Mouse (Mus musculus) lung, embryonic 14.5 days (tissue): Measurements from ENCODE around the gene Mark4. TPM values are rescaled to one million over a fixed set of nuclear protein-coding genes. Genes with fewer than 3 reads are reported as not detected.

Source experiments
- ATAC-seq: fragments of 200-750 bp; cut with Nextera tagmentation; 2 replicates; pipeline ENCODE4 v1.8.0; 2017; ENCODE audit warnings: mild to moderate bottlenecking, moderate TSS enrichment, moderate library complexity; ENCODE audit not compliant: insufficient read depth
- DNase-seq: peaks from one replicate; pipeline ENCODE4 v3.0.0-alpha.2; 2015
- H3K27ac ChIP-seq: fragments of 300-500 bp; sonication (generic); 2 replicates; pipeline ENCODE4 v1.5.1; 2014; ENCODE audit warnings: low read depth, mild to moderate bottlenecking, moderate library complexity
- H3K27me3 ChIP-seq: fragments of 300-500 bp; sonication (generic); 2 replicates; pipeline ENCODE4 v1.6.1; 2014; ENCODE audit warnings: low read length, control low read depth; ENCODE audit not compliant: insufficient read depth
- H3K36me3 ChIP-seq: fragments of 300-500 bp; sonication (generic); 2 replicates; pipeline ENCODE4 v1.6.1; 2014; ENCODE audit warnings: control low read depth; ENCODE audit not compliant: insufficient read depth
- H3K4me1 ChIP-seq: fragments of 300-500 bp; sonication (generic); 2 replicates; pipeline ENCODE4 v1.6.1; 2014; ENCODE audit warnings: antibody characterized with exemption, control low read depth; ENCODE audit not compliant: insufficient read depth
- H3K4me2 ChIP-seq: fragments of 300-500 bp; sonication (generic); 2 replicates; pipeline ENCODE4 v1.6.1; 2014; ENCODE audit warnings: mild to moderate bottlenecking
- H3K4me3 ChIP-seq: fragments of 300-500 bp; sonication (generic); 2 replicates; pipeline ENCODE4 v1.5.1; 2014; ENCODE audit warnings: low read depth, low read length
- H3K9ac ChIP-seq: fragments of 300-500 bp; sonication (generic); 2 replicates; pipeline ENCODE4 v1.6.1; 2014
- H3K9me3 ChIP-seq: fragments of 300-500 bp; sonication (generic); 2 replicates; pipeline ENCODE4 v1.6.1; 2016; ENCODE audit warnings: low read depth, low read length, control low read depth
- CTCF ChIP-seq: IDR thresholded peaks from 2 replicates; pipeline ENCODE4 v1.5.1; 2016; ENCODE audit warnings: antibody characterized with exemption, low read depth
- WGBS: fragments of 180-500 bp; shearing (Covaris S2); extraction: QIAGEN DNeasy Blood & Tissue Kit; methylation state at CpG from one replicate; pipeline ENCODE4 v1.1.7; 2014; 5-methylcytosine and 5-hydroxymethylcytosine counted together
- microRNA counts: library from miRNA; unstranded; fragments of <30 nt; microRNA quantifications from one replicate; lab custom pipeline; 2016
- microRNA-seq: library from miRNA; unstranded; fragments of <30 nt; microRNA quantifications from one replicate; pipeline ENCODE4, GENCODE M21; 2016; ENCODE audit warnings: borderline number of aligned reads
- polyA plus RNA-seq: library from polyadenylated mRNA; unstranded; fragments of >200 nt; fragmentation: Nextera tagmentation; extraction: Ambion mirVana; gene quantifications from 2 replicates; pipeline ENCODE4 v1.2.1, GENCODE M21; 2014

The Mark4 gene
- polyA plus RNA-seq, 1 experiment from 2014 or later, result 11.1 TPM

DNA sequence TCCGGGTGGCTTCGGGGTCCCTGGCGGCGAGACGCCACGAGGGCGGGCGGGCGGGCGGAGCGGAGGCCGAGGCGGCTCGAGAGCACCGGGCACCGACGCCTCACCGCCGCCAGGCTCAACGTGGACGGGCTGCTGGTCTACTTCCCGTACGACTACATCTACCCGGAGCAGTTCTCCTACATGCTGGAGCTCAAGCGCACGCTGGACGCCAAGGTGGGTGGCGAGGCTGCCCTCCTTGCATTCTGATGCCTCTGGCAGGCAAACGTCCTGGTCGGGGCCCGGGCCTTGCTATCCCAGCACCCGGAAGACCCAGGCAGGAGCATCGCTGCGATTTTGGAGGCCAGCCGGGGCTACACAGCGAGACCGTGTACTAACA, 76.5 kb downstream of the Mark4 start:
- no peak for DNase-seq
- TF ChIP-seq CTCF, result no peak

DNA sequence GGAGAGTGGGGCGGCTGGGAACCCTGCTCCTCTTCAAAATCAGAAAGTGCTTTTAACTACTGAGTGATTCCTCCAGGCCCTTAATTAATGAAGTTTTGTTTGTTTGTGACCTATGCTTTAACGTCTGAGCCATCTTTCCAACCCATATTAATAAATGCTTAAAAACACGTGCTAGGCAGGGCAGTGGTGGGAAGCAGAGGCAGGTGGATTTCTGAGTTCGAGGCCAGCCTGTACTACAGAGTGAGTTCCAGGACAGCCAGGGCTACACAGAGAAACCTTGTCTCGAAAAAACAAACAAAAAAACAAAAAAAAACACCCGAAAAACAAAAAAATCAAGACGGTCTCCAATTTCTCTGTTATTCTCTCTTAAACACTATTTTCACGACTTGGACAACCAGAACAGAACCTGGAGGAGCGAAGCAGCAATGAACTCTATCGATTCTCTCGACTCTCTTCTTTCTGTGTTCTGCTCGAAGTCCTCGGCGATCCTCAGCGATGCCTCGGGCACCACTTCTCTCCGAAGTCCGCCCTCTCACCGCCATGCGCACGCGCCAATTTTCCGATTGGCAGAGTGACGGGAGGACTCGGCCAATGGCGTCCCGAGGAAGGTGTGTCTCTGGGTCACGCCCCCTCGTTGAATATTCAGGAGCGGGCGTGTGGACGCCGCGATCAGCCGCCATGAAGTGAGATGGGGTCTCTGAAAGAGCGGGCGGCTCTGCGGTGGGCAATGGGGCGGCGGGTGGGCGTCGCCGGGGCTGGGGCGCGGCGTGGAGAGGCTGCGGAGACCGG, 77.0 kb downstream of the Mark4 start, which contains the start of gene Ercc2:
TSS of gene Ercc2 (plus strand) at position 634 of the 789 bp plus-strand sequence.
- no peak for TF ChIP-seq CTCF
- no peaks in the 10 kb centered on the region for H3K27me3 ChIP-seq
- H3K27ac ChIP-seq, result peak within 1 kb of the TSS; percentile 30; the same call in 1 of the 2 replicates
- ATAC-seq, result peak; percentile 98
- peak within 1 kb of the TSS; percentile 89 for H3K4me2 ChIP-seq
- 5% methylated on average over 48 of the region's 48 CpGs for WGBS
- H3K4me3 ChIP-seq, result peak within 1 kb of the TSS; percentile 74
- peaks cover 37% of the 10 kb centered on the region for H3K36me3 ChIP-seq
- peak within 1 kb of the TSS; percentile 83 for H3K9ac ChIP-seq
- H3K9me3 ChIP-seq, result no peaks in the 10 kb centered on the region
- no peaks in the 10 kb centered on the region; the same call in 1 of the 2 replicates for H3K4me1 ChIP-seq
- DNase-seq, result peak; percentile 100

More for the DNA sequence above, 76.5 kb downstream of the Mark4 start:
- H3K4me2 ChIP-seq, result peak overlapping the region; percentile 89
- H3K4me3 ChIP-seq, result peak overlapping the region; percentile 74
- H3K36me3 ChIP-seq, result peaks cover 41% of the 10 kb centered on the region
- H3K9me3 ChIP-seq, result no peaks in the 10 kb centered on the region
- H3K9ac ChIP-seq, result peak overlapping the region; percentile 83
- peak; percentile 66 for ATAC-seq
- no peaks in the 10 kb centered on the region; the same call in 1 of the 2 replicates for H3K4me1 ChIP-seq
- no peaks in the 10 kb centered on the region for H3K27me3 ChIP-seq
- WGBS, result 0% methylated on average over 37 of the region's 37 CpGs
- H3K27ac ChIP-seq, result peak overlapping the region; percentile 30; the same call in 1 of the 2 replicates

DNA sequence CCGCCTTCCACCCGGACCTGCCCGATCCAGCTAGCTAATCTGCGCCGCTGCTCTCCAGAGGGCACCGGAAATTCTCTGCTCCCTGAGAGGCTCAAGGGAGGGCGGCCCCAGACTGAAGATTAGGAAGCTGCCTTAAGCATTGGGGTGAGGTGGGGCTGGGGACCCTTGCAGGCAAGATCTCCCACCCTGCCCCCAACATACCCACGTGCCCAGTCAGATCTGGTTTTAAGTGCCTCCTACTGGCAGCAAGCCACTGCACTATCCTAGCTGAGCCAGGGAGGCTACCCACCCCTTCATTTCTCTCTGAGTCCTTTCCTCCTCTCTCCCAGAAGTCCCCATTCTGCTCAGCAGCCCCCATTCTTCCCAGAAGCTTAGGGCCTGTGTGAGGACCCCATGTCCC, 80.6 kb downstream of the Mark4 start:
- H3K4me1 ChIP-seq, result no peaks in the 10 kb centered on the region; the same call in 1 of the 2 replicates
- H3K4me2 ChIP-seq, result no peak overlapping the region
- TF ChIP-seq CTCF, result no peak
- H3K27ac ChIP-seq, result no peak overlapping the region
- ATAC-seq (no peak), DNase-seq (no peak)
- no peak overlapping the region for H3K4me3 ChIP-seq
- no peaks in the 10 kb centered on the region for H3K9me3 ChIP-seq
- H3K9ac ChIP-seq, result no peak overlapping the region
- H3K36me3 ChIP-seq, result peaks cover 13% of the 10 kb centered on the region; the same call in 1 of the 2 replicates
- 72% methylated on average over 8 of the region's 8 CpGs for WGBS
- H3K27me3 ChIP-seq, result no peaks in the 10 kb centered on the region

DNA sequence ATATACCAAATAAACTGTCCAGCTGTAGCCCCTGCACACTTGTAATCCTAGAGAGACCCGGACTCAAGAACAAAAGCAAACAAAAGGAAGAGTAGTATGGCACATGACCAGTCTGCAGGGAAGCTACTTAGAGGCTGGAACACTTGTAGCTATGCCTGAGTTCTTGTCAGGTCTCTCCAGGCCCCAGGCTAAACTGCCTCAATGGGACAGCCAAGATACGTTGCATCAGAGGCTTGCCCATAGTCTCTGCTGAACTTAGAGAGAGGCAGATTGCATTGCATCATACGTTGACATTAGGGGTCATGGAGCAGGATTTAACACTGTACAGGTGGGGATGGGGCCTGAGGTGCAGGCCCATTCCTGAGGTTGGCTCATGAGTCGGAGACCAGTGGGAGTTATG, 82.6 kb downstream of the Mark4 start:
- TF ChIP-seq CTCF, result no peak
- Histone ChIP-seq H3K27me3 (no peaks in the 10 kb centered on the region), H3K9me3 (no peaks in the 10 kb centered on the region), H3K4me2 (no peak overlapping the region), H3K9ac (no peak overlapping the region), H3K4me1 (no peaks in the 10 kb centered on the region), H3K36me3 (peaks cover 13% of the 10 kb centered on the region; the same call in 1 of the 2 replicates), H3K4me3 (no peak overlapping the region), H3K27ac (no peak overlapping the region)
- ATAC-seq (no peak), DNase-seq (no peak)
- 65% methylated on average over 4 of the region's 4 CpGs for WGBS

DNA sequence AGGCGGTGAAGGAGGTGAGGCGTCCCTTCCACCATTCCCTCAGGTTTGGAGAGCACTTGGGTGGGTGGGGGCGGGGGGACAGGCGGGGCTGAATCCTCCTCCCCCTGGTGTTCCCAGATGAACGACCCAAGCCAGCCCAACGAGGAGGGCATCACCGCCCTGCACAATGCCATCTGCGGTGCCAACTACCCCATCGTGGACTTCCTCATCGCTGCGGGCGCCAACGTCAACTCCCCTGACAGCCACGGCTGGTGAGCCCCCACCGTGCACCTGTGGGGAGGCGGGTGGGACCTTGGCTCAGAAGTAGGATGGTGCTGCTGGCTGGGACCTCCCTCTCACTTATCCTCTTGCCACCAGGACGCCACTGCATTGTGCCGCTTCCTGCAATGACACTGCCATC, 83.3 kb downstream of the Mark4 start:
- peaks cover 17% of the 10 kb centered on the region; the same call in 1 of the 2 replicates for H3K36me3 ChIP-seq
- ATAC-seq, result no peak

More for the DNA sequence above, 83.3 kb downstream of the Mark4 start:
- Histone ChIP-seq H3K9me3 (no peaks in the 10 kb centered on the region), H3K4me2 (no peak overlapping the region), H3K4me1 (no peaks in the 10 kb centered on the region), H3K9ac (no peak overlapping the region), H3K27me3 (no peaks in the 10 kb centered on the region), H3K27ac (no peak overlapping the region), H3K4me3 (no peak overlapping the region)
- TF ChIP-seq CTCF, result no peak
- no peak for DNase-seq
- 70% methylated on average over 18 of the region's 18 CpGs for WGBS

MicroRNA genes within 50 kb of the gene (microRNA counts, 519-probe panel; counts per million panel counts)
- microRNA mmu-miR-343 (lab: Ali Mortazavi, UCI), result 30.5 counts per million

Small RNA genes within 50 kb of the gene (microRNA-seq; reads per million reads assigned to microRNA genes)
- not detected for gene Mir343

Other genes starting within 250 kb of the Mark4 start
- 1.6 and 2.2 TPM in 2 replicates for gene Gpr4, start 246.3 kb downstream of the Mark4 start, polyA plus RNA-seq
- gene Opa3, start 230.5 kb downstream of the Mark4 start, polyA plus RNA-seq, result 38.0 and 39.4 TPM in 2 replicates
- 88.9 and 95.3 TPM in 2 replicates for gene Vasp, start 187.0 kb downstream of the Mark4 start, polyA plus RNA-seq
- gene Ppm1n, start 178.8 kb downstream of the Mark4 start, polyA plus RNA-seq, result not detected in 2 replicates
- 8.0 and 9.1 TPM in 2 replicates for gene Rtn2, start 176.2 kb downstream of the Mark4 start, polyA plus RNA-seq
- gene Fosb, start 148.8 kb downstream of the Mark4 start, polyA plus RNA-seq, result not detected in 2 replicates
- gene Ercc1, start 114.0 kb downstream of the Mark4 start, polyA plus RNA-seq, result 88.6 and 90.5 TPM in 2 replicates
- gene Cd3eap, start 99.3 kb downstream of the Mark4 start, polyA plus RNA-seq, result 21.3 and 24.2 TPM in 2 replicates
- gene Ppp1r13l, start 99.1 kb downstream of the Mark4 start, polyA plus RNA-seq, result 5.4 and 7.9 TPM in 2 replicates
- 11.4 and 12.1 TPM in 2 replicates for gene Ercc2, start 76.8 kb downstream of the Mark4 start, polyA plus RNA-seq
- gene Klc3, start 54.7 kb downstream of the Mark4 start, polyA plus RNA-seq, result 6.5 and 7.5 TPM in 2 replicates
- 2.8 and 11.1 TPM in 2 replicates for gene Ckm, start 54.0 kb downstream of the Mark4 start, polyA plus RNA-seq
- gene Exoc3l2, start 4.5 kb upstream of the Mark4 start, polyA plus RNA-seq, result 1.7 and 2.2 TPM in 2 replicates
- gene Bloc1s3, start 49.5 kb upstream of the Mark4 start, polyA plus RNA-seq, result 1.1 and 1.7 TPM in 2 replicates
- 77.3 and 83.5 TPM in 2 replicates for gene Trappc6a, start 49.6 kb upstream of the Mark4 start, polyA plus RNA-seq
- gene Nkpd1, start 59.0 kb upstream of the Mark4 start, polyA plus RNA-seq, result 0.11 TPM in 2 replicates
- 4.7 and 6.2 TPM in 2 replicates for gene Ppp1r37, start 104.3 kb upstream of the Mark4 start, polyA plus RNA-seq
- gene Zfp296, start 118.5 kb upstream of the Mark4 start, polyA plus RNA-seq, result 0.27 and 0.38 TPM in 2 replicates
- gene Gemin7, start 118.8 kb upstream of the Mark4 start, polyA plus RNA-seq, result 180 and 183 TPM in 2 replicates
- gene Clasrp, start 145.7 kb upstream of the Mark4 start, polyA plus RNA-seq, result 46.9 and 51.5 TPM in 2 replicates
- 7.3 TPM in 2 replicates for gene Relb, start 170.6 kb upstream of the Mark4 start, polyA plus RNA-seq
- gene Clptm1, start 206.2 kb upstream of the Mark4 start, polyA plus RNA-seq, result 95.0 and 96.0 TPM in 2 replicates
- gene Apoc2, start 219.1 kb upstream of the Mark4 start, polyA plus RNA-seq, result 2.5 and 3.4 TPM in 2 replicates
- not detected in 2 replicates for gene Gm44805, start 222.6 kb upstream of the Mark4 start, polyA plus RNA-seq
- 0.30 TPM in 1 of 2 replicates, not detected in the other for gene Apoc4, start 222.7 kb upstream of the Mark4 start, polyA plus RNA-seq
- 13.6 and 15.5 TPM in 2 replicates for gene Apoc1, start 233.8 kb upstream of the Mark4 start, polyA plus RNA-seq
- 404 and 439 TPM in 2 replicates for gene Apoe, start 240.4 kb upstream of the Mark4 start, polyA plus RNA-seq